Mouse (Mus musculus): ENCODE measurements around the gene Mmp9. TPM values are rescaled to one million over a fixed set of nuclear protein-coding genes. Genes with fewer than 3 reads are reported as not detected.

Mmp9 gene
- polyA plus RNA-seq, 1 experiment from 2014 or later, result 13.8 TPM

- H3K27ac ChIP-seq (ENCODE audit: low read depth, low read length), result no peak overlapping the region
- H3K9me3 ChIP-seq (ENCODE audit: control insufficient read depth, low read length), result no peaks in the 10 kb centered on the region
- H3K27me3 ChIP-seq (ENCODE audit: control insufficient read depth, insufficient read depth, low read length), result no peaks in the 10 kb centered on the region
- ATAC-seq (ENCODE audit: low read depth), result no peak
- H3K36me3 ChIP-seq (ENCODE audit: control insufficient read depth, insufficient read depth, low read length), result no peaks in the 10 kb centered on the region
- no peak overlapping the region for H3K4me3 ChIP-seq (ENCODE audit: low read depth, low read length)
- no peak overlapping the region for H3K9ac ChIP-seq (replicated peaks; ENCODE audit: low read depth, low read length)
- WGBS, result 80% methylated on average over 14 of the region's 14 CpGs
- H3K4me1 ChIP-seq (ENCODE audit: control insufficient read depth, insufficient read depth, low read length), result no peaks in the 10 kb centered on the region
- H3K4me2 ChIP-seq (ENCODE audit: low read depth, low read length), result no peak overlapping the region
Observed at GRCm38 (mm10) chr2:164986371-164987027, 45.9 kb downstream of the Mmp9 start.

- ATAC-seq (ENCODE audit: low read depth), result no peak
- Histone ChIP-seq H3K36me3 (ENCODE audit: control insufficient read depth, insufficient read depth, low read length) (0 out of 2 replicates have a peak, but pooled peaks cover 4% of the 10 kb centered on the region), H3K4me2 (ENCODE audit: low read depth, low read length) (no peak overlapping the region), H3K4me1 (ENCODE audit: control insufficient read depth, insufficient read depth, low read length) (no peaks in the 10 kb centered on the region), H3K9ac (replicated peaks; ENCODE audit: low read depth, low read length) (no peak overlapping the region), H3K9me3 (ENCODE audit: control insufficient read depth, low read length) (no peaks in the 10 kb centered on the region), H3K27ac (ENCODE audit: low read depth, low read length) (no peak overlapping the region), H3K27me3 (ENCODE audit: control insufficient read depth, insufficient read depth, low read length) (no peaks in the 10 kb centered on the region), H3K4me3 (ENCODE audit: low read depth, low read length) (no peak overlapping the region)
- 56% methylated on average over 13 of the region's 13 CpGs for WGBS
Observed at GRCm38 (mm10) chr2:164988777-164989176, 48.2 kb downstream of the Mmp9 start.

- Histone ChIP-seq H3K27ac (ENCODE audit: low read depth, low read length) (no peak overlapping the region), H3K4me2 (ENCODE audit: low read depth, low read length) (no peak overlapping the region), H3K9me3 (ENCODE audit: control insufficient read depth, low read length) (no peaks in the 10 kb centered on the region), H3K4me3 (ENCODE audit: low read depth, low read length) (no peak overlapping the region), H3K9ac (replicated peaks; ENCODE audit: low read depth, low read length) (no peak overlapping the region), H3K4me1 (ENCODE audit: control insufficient read depth, insufficient read depth, low read length) (no peaks in the 10 kb centered on the region), H3K27me3 (ENCODE audit: control insufficient read depth, insufficient read depth, low read length) (no peaks in the 10 kb centered on the region), H3K36me3 (ENCODE audit: control insufficient read depth, insufficient read depth, low read length) (0 out of 2 replicates have a peak, but pooled peaks cover 14% of the 10 kb centered on the region)
- ATAC-seq (ENCODE audit: low read depth), result no peak
- 69% methylated on average over 3 of the region's 3 CpGs for WGBS
Observed at GRCm38 (mm10) chr2:164991111-164991510, 50.5 kb downstream of the Mmp9 start.

GRCm38 (mm10) chr2:164991808-164992207 is 51.2 kb downstream of the Mmp9 start:
- no peaks in the 10 kb centered on the region for H3K4me1 ChIP-seq (ENCODE audit: control insufficient read depth, insufficient read depth, low read length)
- H3K9ac ChIP-seq (replicated peaks; ENCODE audit: low read depth, low read length), result no peak overlapping the region
- WGBS, result 49% methylated on average over 10 of the region's 10 CpGs
- no peaks in the 10 kb centered on the region for H3K9me3 ChIP-seq (ENCODE audit: control insufficient read depth, low read length)
- no peaks in the 10 kb centered on the region for H3K27me3 ChIP-seq (ENCODE audit: control insufficient read depth, insufficient read depth, low read length)
- ATAC-seq (ENCODE audit: low read depth), result no peak
- H3K36me3 ChIP-seq (ENCODE audit: control insufficient read depth, insufficient read depth, low read length), result 0 out of 2 replicates have a peak, but pooled peaks cover 14% of the 10 kb centered on the region
- no peak overlapping the region for H3K27ac ChIP-seq (ENCODE audit: low read depth, low read length)
- no peak overlapping the region for H3K4me3 ChIP-seq (ENCODE audit: low read depth, low read length)
- H3K4me2 ChIP-seq (ENCODE audit: low read depth, low read length), result no peak overlapping the region

- Histone ChIP-seq H3K9ac (replicated peaks; ENCODE audit: low read depth, low read length) (no peak overlapping the region), H3K4me2 (ENCODE audit: low read depth, low read length) (no peak overlapping the region), H3K4me3 (ENCODE audit: low read depth, low read length) (no peak overlapping the region), H3K36me3 (ENCODE audit: control insufficient read depth, insufficient read depth, low read length) (0 out of 2 replicates have a peak, but pooled peaks cover 14% of the 10 kb centered on the region), H3K4me1 (ENCODE audit: control insufficient read depth, insufficient read depth, low read length) (peaks cover 15% of the 10 kb centered on the region), H3K9me3 (ENCODE audit: control insufficient read depth, low read length) (no peaks in the 10 kb centered on the region), H3K27ac (ENCODE audit: low read depth, low read length) (no peak overlapping the region), H3K27me3 (ENCODE audit: control insufficient read depth, insufficient read depth, low read length) (no peaks in the 10 kb centered on the region)
- no peak for ATAC-seq (ENCODE audit: low read depth)
- WGBS, result 89% methylated on average over 11 of the region's 11 CpGs
Observed at GRCm38 (mm10) chr2:164994156-164994555, 53.6 kb downstream of the Mmp9 start.

- H3K4me2 ChIP-seq (ENCODE audit: low read depth, low read length), result no peak overlapping the region
- H3K36me3 ChIP-seq (ENCODE audit: control insufficient read depth, insufficient read depth, low read length), result peaks cover 16% of the 10 kb centered on the region
- no peak overlapping the region for H3K9ac ChIP-seq (replicated peaks; ENCODE audit: low read depth, low read length)
- H3K9me3 ChIP-seq (ENCODE audit: control insufficient read depth, low read length), result no peaks in the 10 kb centered on the region
- WGBS, result 61% methylated on average over 21 of the region's 21 CpGs
- ATAC-seq (ENCODE audit: low read depth), result no peak
- H3K27me3 ChIP-seq (ENCODE audit: control insufficient read depth, insufficient read depth, low read length), result no peaks in the 10 kb centered on the region
- H3K27ac ChIP-seq (ENCODE audit: low read depth, low read length), result no peak overlapping the region
- peaks cover 15% of the 10 kb centered on the region for H3K4me1 ChIP-seq (ENCODE audit: control insufficient read depth, insufficient read depth, low read length)
- H3K4me3 ChIP-seq (ENCODE audit: low read depth, low read length), result no peak overlapping the region
Observed at GRCm38 (mm10) chr2:164994659-164995428, 54.3 kb downstream of the Mmp9 start.

GRCm38 (mm10) chr2:164995976-164996375 is 55.4 kb downstream of the Mmp9 start:
- Histone ChIP-seq H3K27ac (ENCODE audit: low read depth, low read length) (no peak overlapping the region), H3K9me3 (ENCODE audit: control insufficient read depth, low read length) (no peaks in the 10 kb centered on the region), H3K27me3 (ENCODE audit: control insufficient read depth, insufficient read depth, low read length) (no peaks in the 10 kb centered on the region), H3K9ac (replicated peaks; ENCODE audit: low read depth, low read length) (no peak overlapping the region), H3K4me1 (ENCODE audit: control insufficient read depth, insufficient read depth, low read length) (peaks cover 15% of the 10 kb centered on the region), H3K36me3 (ENCODE audit: control insufficient read depth, insufficient read depth, low read length) (peaks cover 28% of the 10 kb centered on the region), H3K4me3 (ENCODE audit: low read depth, low read length) (no peak overlapping the region), H3K4me2 (ENCODE audit: low read depth, low read length) (no peak overlapping the region)
- ATAC-seq (ENCODE audit: low read depth), result no peak
- WGBS, result 73% methylated on average over 11 of the region's 11 CpGs

GRCm38 (mm10) chr2:164996848-164997720 is 56.5 kb downstream of the Mmp9 start:
- peaks cover 15% of the 10 kb centered on the region for H3K4me1 ChIP-seq (ENCODE audit: control insufficient read depth, insufficient read depth, low read length)
- H3K4me3 ChIP-seq (ENCODE audit: low read depth, low read length), result peak overlapping the region; percentile 16
- H3K27ac ChIP-seq (ENCODE audit: low read depth, low read length), result no peak overlapping the region
- H3K9me3 ChIP-seq (ENCODE audit: control insufficient read depth, low read length), result no peaks in the 10 kb centered on the region
- WGBS, result 12% methylated on average over 37 of the region's 49 CpGs
- peak overlapping the region; percentile 43 for H3K4me2 ChIP-seq (ENCODE audit: low read depth, low read length)
- peak overlapping the region; percentile 43; the same call in 1 of the 2 replicates for H3K9ac ChIP-seq (replicated peaks; ENCODE audit: low read depth, low read length)
- peaks cover 39% of the 10 kb centered on the region for H3K36me3 ChIP-seq (ENCODE audit: control insufficient read depth, insufficient read depth, low read length)
- ATAC-seq (ENCODE audit: low read depth), result no peak
- H3K27me3 ChIP-seq (ENCODE audit: control insufficient read depth, insufficient read depth, low read length), result no peaks in the 10 kb centered on the region
